Mouse (Mus musculus): ENCODE results near the gene Zfp62. TPM values are rescaled to one million over a fixed set of nuclear protein-coding genes. Genes with fewer than 3 reads are reported as not detected.
A peak's percentile ranks its signal among the peaks of the same experiment; 100 is the strongest.

Gene Zfp62
- polyA plus RNA-seq, 1 experiment from 2014 or later = 30.3 TPM

DNA sequence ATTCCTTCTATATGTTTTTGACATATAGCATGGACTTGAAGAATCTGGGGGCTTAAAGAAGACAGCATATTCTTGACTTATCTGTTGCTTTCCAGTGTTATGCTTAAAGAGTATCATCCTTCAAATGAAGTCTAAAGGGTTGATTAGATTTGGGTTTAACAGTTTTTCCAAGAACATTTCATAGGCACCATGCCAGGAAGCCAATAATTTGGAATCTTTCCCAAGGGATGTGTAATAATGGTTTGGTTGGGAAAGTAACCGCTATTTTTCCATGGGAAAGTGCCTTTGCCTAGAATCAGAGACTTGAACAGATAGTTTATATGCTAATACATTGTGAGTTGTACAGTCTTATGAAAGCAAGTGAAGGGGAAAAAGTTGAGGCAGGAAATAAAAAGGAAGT lies 33.8 kb downstream of the Zfp62 start:
- no peaks in the 10 kb centered on the region for H3K4me1 ChIP-seq (ENCODE audit: control insufficient read depth in 2 of 2, insufficient read depth in 2 of 2, low read length in 2 of 2)
- H3K27me3 ChIP-seq (ENCODE audit: control insufficient read depth, insufficient read depth, low read length) = no peaks in the 10 kb centered on the region
- H3K9ac ChIP-seq (ENCODE audit: low read length) = no peak overlapping the region
- H3K4me2 ChIP-seq (ENCODE audit: low read length) = no peak overlapping the region
- no peaks in the 10 kb centered on the region for H3K9me3 ChIP-seq (ENCODE audit: control insufficient read depth, low read length)
- H3K27ac ChIP-seq (replicated peaks in 1 of 2; ENCODE audit: control insufficient read depth in 1 of 2, insufficient read depth in 1 of 2, low read depth in 2 of 2, low read length in 2 of 2) = no peak overlapping the region
- no peaks in the 10 kb centered on the region for H3K36me3 ChIP-seq (ENCODE audit: control insufficient read depth, insufficient read depth, low read length)
- WGBS = 59% methylated on average over 1 of the region's 1 CpGs
- no peak overlapping the region for H3K4me3 ChIP-seq (ENCODE audit: control insufficient read depth in 1 of 2, insufficient read depth in 1 of 2, low read depth in 1 of 2, low read length in 2 of 2)
- ATAC-seq (ENCODE audit: insufficient number of reproducible peaks, insufficient read depth, low FRiP score, low read depth) = no peak

DNA sequence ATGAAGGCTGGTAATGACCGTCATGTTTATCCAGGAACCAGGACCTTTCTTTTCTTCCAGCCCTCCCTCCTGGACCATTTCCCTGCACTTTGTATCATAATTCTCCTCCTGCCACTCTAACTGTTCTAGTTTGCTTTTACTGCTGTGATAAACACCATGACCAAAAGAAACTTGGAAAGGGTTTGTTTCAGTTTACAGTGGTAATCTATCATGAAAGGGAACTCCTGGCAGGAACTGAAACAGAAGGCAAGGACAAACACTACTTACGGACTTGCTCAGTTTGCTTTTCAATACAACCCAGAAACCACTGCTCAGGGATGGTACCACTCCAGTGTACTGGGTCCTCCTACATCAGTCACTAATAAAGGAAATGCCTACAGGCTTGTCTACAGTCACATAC lies 34.4 kb downstream of the Zfp62 start:
- Histone ChIP-seq H3K9ac (ENCODE audit: low read length) (no peak overlapping the region), H3K4me1 (ENCODE audit: control insufficient read depth in 2 of 2, insufficient read depth in 2 of 2, low read length in 2 of 2) (no peaks in the 10 kb centered on the region), H3K27me3 (ENCODE audit: control insufficient read depth, insufficient read depth, low read length) (no peaks in the 10 kb centered on the region), H3K4me2 (ENCODE audit: low read length) (no peak overlapping the region), H3K4me3 (ENCODE audit: control insufficient read depth in 1 of 2, insufficient read depth in 1 of 2, low read depth in 1 of 2, low read length in 2 of 2) (no peak overlapping the region), H3K9me3 (ENCODE audit: control insufficient read depth, low read length) (no peaks in the 10 kb centered on the region), H3K27ac (replicated peaks in 1 of 2; ENCODE audit: control insufficient read depth in 1 of 2, insufficient read depth in 1 of 2, low read depth in 2 of 2, low read length in 2 of 2) (no peak overlapping the region), H3K36me3 (ENCODE audit: control insufficient read depth, insufficient read depth, low read length) (no peaks in the 10 kb centered on the region)
- no peak for ATAC-seq (ENCODE audit: insufficient number of reproducible peaks, insufficient read depth, low FRiP score, low read depth)
- WGBS = 48% methylated on average over 2 of the region's 2 CpGs

DNA sequence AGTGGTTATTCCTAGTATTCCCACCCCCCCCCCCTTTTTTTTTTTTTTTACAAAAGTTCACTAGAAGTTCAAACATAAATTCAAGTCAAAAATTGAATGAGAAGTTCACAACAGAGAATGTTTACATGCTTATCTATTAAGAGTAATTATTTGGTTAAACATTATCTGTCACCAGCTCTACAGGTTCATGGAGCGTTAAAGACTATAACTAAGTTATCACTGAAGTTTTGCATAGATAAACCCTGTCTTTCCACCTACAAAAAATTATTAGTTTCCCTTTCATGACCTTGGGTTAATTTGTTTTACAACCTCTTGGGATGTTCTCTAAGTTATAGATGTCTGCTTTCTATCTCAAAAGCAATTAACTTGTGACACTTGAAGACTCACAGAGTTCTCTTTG lies 37.2 kb downstream of the Zfp62 start:
- Histone ChIP-seq H3K4me3 (ENCODE audit: control insufficient read depth in 1 of 2, insufficient read depth in 1 of 2, low read depth in 1 of 2, low read length in 2 of 2) (no peak overlapping the region), H3K4me2 (ENCODE audit: low read length) (no peak overlapping the region), H3K36me3 (ENCODE audit: control insufficient read depth, insufficient read depth, low read length) (no peaks in the 10 kb centered on the region), H3K9ac (ENCODE audit: low read length) (no peak overlapping the region), H3K9me3 (ENCODE audit: control insufficient read depth, low read length) (no peaks in the 10 kb centered on the region), H3K27me3 (ENCODE audit: control insufficient read depth, insufficient read depth, low read length) (no peaks in the 10 kb centered on the region), H3K4me1 (ENCODE audit: control insufficient read depth in 2 of 2, insufficient read depth in 2 of 2, low read length in 2 of 2) (peaks cover 4 to 9% of the 10 kb centered on the region in 2 experiments), H3K27ac (replicated peaks in 1 of 2; ENCODE audit: control insufficient read depth in 1 of 2, insufficient read depth in 1 of 2, low read depth in 2 of 2, low read length in 2 of 2) (no peak overlapping the region)
- no peak for ATAC-seq (ENCODE audit: insufficient number of reproducible peaks, insufficient read depth, low FRiP score, low read depth)
- WGBS = 88% methylated on average over 1 of the region's 1 CpGs

DNA sequence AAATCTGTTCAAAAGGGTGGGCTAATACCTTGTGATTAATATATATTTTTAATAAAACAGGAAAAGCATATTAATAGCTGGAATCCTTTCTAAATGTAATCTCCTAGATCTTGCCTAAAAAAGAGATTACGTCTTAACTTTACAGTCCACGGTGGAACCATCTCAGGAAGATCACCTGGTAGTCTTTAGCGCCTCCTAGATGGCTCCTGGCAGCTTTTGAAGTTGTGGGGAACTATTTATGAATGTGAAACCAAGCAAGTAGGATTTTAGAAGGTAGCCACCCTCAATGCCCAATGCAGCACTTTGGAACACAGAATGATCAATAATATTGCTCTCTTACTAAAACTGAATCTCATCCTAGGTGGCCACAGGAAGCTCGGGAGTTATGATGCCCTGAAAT lies 37.8 kb downstream of the Zfp62 start:
- Histone ChIP-seq H3K9me3 (ENCODE audit: control insufficient read depth, low read length) (no peaks in the 10 kb centered on the region), H3K4me2 (ENCODE audit: low read length) (no peak overlapping the region), H3K4me1 (ENCODE audit: control insufficient read depth in 2 of 2, insufficient read depth in 2 of 2, low read length in 2 of 2) (peaks cover 8 to 14% of the 10 kb centered on the region in 2 experiments), H3K27ac (replicated peaks in 1 of 2; ENCODE audit: control insufficient read depth in 1 of 2, insufficient read depth in 1 of 2, low read depth in 2 of 2, low read length in 2 of 2) (no peak overlapping the region), H3K36me3 (ENCODE audit: control insufficient read depth, insufficient read depth, low read length) (no peaks in the 10 kb centered on the region), H3K9ac (ENCODE audit: low read length) (no peak overlapping the region), H3K4me3 (ENCODE audit: control insufficient read depth in 1 of 2, insufficient read depth in 1 of 2, low read depth in 1 of 2, low read length in 2 of 2) (no peak overlapping the region), H3K27me3 (ENCODE audit: control insufficient read depth, insufficient read depth, low read length) (no peaks in the 10 kb centered on the region)
- 75% methylated on average over 4 of the region's 4 CpGs for WGBS
- no peak for ATAC-seq (ENCODE audit: insufficient number of reproducible peaks, insufficient read depth, low FRiP score, low read depth)

DNA sequence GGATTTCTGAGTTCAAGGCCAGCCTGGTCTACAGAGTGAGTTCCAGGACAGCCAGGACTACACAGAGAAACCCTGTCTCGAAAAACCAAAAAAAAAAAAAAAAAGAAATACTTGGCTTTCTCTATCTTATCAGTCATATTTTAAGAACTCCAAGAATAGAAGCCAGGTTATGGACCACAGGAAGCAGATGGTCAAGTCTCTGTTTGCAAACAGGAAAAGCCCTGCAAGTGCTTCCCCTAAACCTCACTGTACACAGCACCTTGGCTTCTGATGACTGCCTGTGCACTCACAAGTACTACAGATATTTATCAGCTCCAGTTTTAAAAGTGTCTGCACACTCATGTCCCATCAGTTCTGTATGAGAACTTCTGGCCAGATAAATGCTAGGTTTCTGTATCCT lies 38.4 kb downstream of the Zfp62 start:
- Histone ChIP-seq H3K4me1 (ENCODE audit: control insufficient read depth in 2 of 2, insufficient read depth in 2 of 2, low read length in 2 of 2) (peaks cover 8 to 17% of the 10 kb centered on the region in 2 experiments), H3K27me3 (ENCODE audit: control insufficient read depth, insufficient read depth, low read length) (no peaks in the 10 kb centered on the region), H3K9ac (ENCODE audit: low read length) (no peak overlapping the region), H3K4me3 (ENCODE audit: control insufficient read depth in 1 of 2, insufficient read depth in 1 of 2, low read depth in 1 of 2, low read length in 2 of 2) (no peak overlapping the region), H3K4me2 (ENCODE audit: low read length) (no peak overlapping the region), H3K9me3 (ENCODE audit: control insufficient read depth, low read length) (no peaks in the 10 kb centered on the region), H3K27ac (replicated peaks in 1 of 2; ENCODE audit: control insufficient read depth in 1 of 2, insufficient read depth in 1 of 2, low read depth in 2 of 2, low read length in 2 of 2) (no peak overlapping the region), H3K36me3 (ENCODE audit: control insufficient read depth, insufficient read depth, low read length) (no peaks in the 10 kb centered on the region)
- ATAC-seq (ENCODE audit: insufficient number of reproducible peaks, insufficient read depth, low FRiP score, low read depth) = no peak
- WGBS = no CpG with 5 or more reads among the region's 1 CpGs

DNA sequence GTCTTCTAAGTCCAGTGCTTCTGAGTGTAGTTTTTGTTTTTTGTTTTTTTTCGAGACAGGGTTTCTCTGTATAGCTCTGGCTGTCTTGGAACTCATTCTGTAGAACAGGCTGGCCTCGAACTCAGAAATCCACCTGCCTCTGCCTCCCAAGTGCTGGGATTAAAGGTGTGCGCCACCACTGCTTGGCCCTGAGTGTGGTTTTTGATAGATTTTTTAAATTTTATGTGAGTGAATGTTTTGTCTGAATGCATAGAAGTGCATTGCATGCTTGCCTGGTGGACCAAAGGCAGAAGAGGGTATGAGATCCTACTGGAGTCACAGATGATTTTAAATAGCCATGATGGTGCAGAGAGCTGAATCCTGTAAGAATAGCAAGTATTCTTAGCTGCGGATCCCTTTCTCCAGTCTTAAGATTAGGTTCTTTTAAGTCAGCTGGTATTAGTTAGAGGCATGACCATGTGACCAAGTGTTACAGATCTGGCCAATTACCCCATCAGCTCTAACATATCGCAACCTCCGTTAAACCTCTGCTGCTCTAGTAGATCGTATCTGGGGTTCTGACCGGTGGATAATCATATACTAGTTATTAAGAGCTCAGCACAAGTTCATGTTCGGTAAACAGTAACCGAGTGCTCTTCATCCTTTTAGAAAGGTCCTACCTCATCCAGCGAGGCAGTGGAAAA lies 40.0 kb downstream of the Zfp62 start:
- peak overlapping the region; percentile 89 to 94 for H3K27ac ChIP-seq (replicated peaks in 1 of 2; ENCODE audit: control insufficient read depth in 1 of 2, insufficient read depth in 1 of 2, low read depth in 2 of 2, low read length in 2 of 2)
- peak overlapping the region; percentile 74 for H3K9ac ChIP-seq (ENCODE audit: low read length)
- peaks cover 8 to 18% of the 10 kb centered on the region in 2 experiments for H3K4me1 ChIP-seq (ENCODE audit: control insufficient read depth in 2 of 2, insufficient read depth in 2 of 2, low read length in 2 of 2)
- no peaks in the 10 kb centered on the region for H3K27me3 ChIP-seq (ENCODE audit: control insufficient read depth, insufficient read depth, low read length)
- H3K4me2 ChIP-seq (ENCODE audit: low read length) = peak overlapping the region; percentile 85
- H3K4me3 ChIP-seq (ENCODE audit: control insufficient read depth in 1 of 2, insufficient read depth in 1 of 2, low read depth in 1 of 2, low read length in 2 of 2) = peak overlapping the region; percentile 56 to 93
- no peak for ATAC-seq (ENCODE audit: insufficient number of reproducible peaks, insufficient read depth, low FRiP score, low read depth)
- 18% methylated on average over 11 of the region's 11 CpGs for WGBS
- H3K9me3 ChIP-seq (ENCODE audit: control insufficient read depth, low read length) = no peaks in the 10 kb centered on the region
- no peaks in the 10 kb centered on the region for H3K36me3 ChIP-seq (ENCODE audit: control insufficient read depth, insufficient read depth, low read length)

DNA sequence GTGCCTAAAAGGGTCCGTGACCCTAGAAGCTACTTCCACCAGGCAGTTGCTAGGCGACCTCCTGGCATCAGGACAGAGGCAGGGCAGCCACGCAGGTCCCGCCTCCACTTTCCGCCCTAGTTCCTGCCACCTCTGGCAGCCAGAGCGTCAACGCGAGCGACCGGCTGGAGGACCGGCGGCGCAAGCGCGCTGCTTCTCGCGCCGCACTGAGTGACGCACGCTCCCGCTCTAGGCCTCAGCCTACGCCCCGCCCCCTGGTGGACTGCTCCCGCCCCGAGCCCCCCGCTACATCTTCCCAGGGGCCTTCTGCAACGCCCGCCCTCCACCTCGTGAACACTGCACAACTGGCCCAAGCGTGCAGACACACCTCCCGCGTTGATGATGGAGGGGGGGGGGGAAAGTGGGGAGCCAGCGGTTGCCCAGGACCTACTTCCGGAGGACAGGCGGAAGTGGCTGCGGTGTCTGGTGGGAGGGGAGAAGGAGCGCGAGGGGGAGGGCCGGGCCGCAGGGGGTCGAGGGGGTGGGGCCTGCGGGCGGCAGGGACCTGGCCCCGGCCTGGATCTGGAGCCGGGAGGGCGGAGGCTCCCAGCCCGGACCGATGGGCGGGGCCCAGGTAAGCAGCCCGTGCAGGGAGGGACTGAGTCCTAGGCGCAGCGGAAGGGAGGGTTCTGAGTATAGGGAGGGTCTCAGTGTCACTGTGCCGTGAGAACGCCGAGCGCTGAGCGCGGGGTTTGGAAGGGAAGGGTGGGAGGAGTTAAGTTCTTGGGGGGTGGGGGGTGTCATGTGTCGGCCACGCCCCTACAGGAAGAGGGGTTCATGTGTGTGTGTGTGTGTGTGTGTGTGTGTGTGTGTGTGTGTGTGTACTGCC lies 40.9 kb downstream of the Zfp62 start, which contains the start of gene Mgat1:
TSS of gene Mgat1 (plus strand) at position 465 of the 868 bp plus-strand sequence.
- no peaks in the 10 kb centered on the region for H3K36me3 ChIP-seq (ENCODE audit: control insufficient read depth, insufficient read depth, low read length)
- H3K9ac ChIP-seq (ENCODE audit: low read length) = peak within 1 kb of the TSS; percentile 74
- under 1% methylated on average over 57 of the region's 60 CpGs for WGBS
- H3K4me3 ChIP-seq (ENCODE audit: control insufficient read depth in 1 of 2, insufficient read depth in 1 of 2, low read depth in 1 of 2, low read length in 2 of 2) = peak within 1 kb of the TSS; percentile 56 to 93
- H3K27me3 ChIP-seq (ENCODE audit: control insufficient read depth, insufficient read depth, low read length) = no peaks in the 10 kb centered on the region
- peak; percentile 94 for ATAC-seq (ENCODE audit: insufficient number of reproducible peaks, insufficient read depth, low FRiP score, low read depth)
- H3K9me3 ChIP-seq (ENCODE audit: control insufficient read depth, low read length) = no peaks in the 10 kb centered on the region
- H3K4me2 ChIP-seq (ENCODE audit: low read length) = peak within 1 kb of the TSS; percentile 85
- peak within 1 kb of the TSS; percentile 94 to 97 for H3K27ac ChIP-seq (replicated peaks in 1 of 2; ENCODE audit: control insufficient read depth in 1 of 2, insufficient read depth in 1 of 2, low read depth in 2 of 2, low read length in 2 of 2)
- H3K4me1 ChIP-seq (ENCODE audit: control insufficient read depth in 2 of 2, insufficient read depth in 2 of 2, low read length in 2 of 2) = peaks cover 11 to 25% of the 10 kb centered on the region in 2 experiments
